ENCODE assay signal across 18 mouse cellular contexts in the genomic region with DNA sequence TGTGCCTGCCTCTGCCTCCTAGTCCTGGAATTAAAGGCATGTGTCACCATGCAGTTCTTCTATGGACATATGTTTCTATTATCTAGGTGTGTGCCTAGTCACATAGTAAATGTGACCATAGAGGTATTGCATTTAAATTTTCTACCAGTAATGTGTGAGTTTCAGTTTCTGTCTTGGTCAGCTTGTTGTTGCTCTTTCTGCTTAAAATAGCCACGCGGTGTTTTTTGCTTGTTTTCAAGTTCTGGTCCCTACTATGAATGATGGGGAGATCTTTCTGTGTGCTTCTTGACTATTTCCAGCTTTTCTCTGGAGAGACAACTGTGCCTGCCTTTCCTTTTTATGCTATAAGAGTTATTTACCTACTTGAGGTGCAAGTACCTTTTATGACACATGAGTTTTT. TPM values are rescaled to one million over a fixed set of nuclear protein-coding genes. Genes with fewer than 3 reads are reported as not detected.
"Had no signal": no experiment of that assay in that cellular context is flagged by ENCODE, and none has a peak within 500 bp of the region (broad histone marks: within the 10 kb centered on the region; RNA-seq: fewer than 3 reads in every experiment).

No protein-coding gene starts in this region.

- H3K4me3 ChIP-seq: left cerebral cortex, adult 2 months; limb, embryonic 10.5 days; liver, embryonic 12.5 days; lung, embryonic 15.5 days; midbrain, embryonic 10.5 days; myocyte; neural tube, embryonic 12.5 days; stomach, embryonic 15.5 days had no signal

- H3K27ac ChIP-seq: left cerebral cortex, adult 2 months; limb, embryonic 10.5 days; liver, embryonic 12.5 days; lung, embryonic 15.5 days; midbrain, embryonic 10.5 days; neural tube, embryonic 12.5 days; stomach, embryonic 15.5 days had no signal

- H3K27me3 ChIP-seq: liver, embryonic 12.5 days; lung, embryonic 15.5 days; neural tube, embryonic 12.5 days; stomach, embryonic 15.5 days had no signal

- DNase-seq: kidney, adult 11 months; kidney, adult 9 months; kidney, postnatal 10 days; kidney, postnatal 4 days; lung, postnatal 14 days; midbrain, embryonic 14.5 days; retina, postnatal 1 day; right cerebral cortex, postnatal 4 days; thymus, postnatal 36 days had no signal

- H3K9ac ChIP-seq: liver, embryonic 12.5 days; lung, embryonic 15.5 days; neural tube, embryonic 12.5 days; stomach, embryonic 15.5 days had no signal

RNA-seq across cellular contexts. Expression of a gene that starts 49.0 kb away (rescaled TPM):
- total RNA-seq: neutrophil, adult 5-6 weeks had no signal
